In the genomic region with DNA sequence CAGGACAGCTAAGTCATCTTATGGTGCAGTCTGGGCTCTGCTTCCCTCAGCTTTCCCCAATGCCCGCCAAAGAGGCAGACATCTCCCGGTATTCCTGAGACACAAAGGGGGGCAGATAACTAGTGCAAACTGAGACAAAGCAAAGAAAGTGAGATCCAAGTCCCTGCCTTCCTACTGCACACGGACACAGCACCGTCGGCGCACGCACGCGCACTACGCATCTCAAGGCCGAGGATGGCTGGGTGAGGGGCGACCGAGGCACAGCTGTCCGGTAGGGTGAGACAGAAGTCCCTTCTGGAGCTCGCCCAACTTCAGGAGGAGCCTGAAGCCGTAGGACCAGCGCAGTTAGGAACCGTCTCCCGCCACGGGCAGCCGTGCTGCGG, we compare ENCODE assay signal across 8 mouse cellular contexts. TPM values are rescaled to one million over a fixed set of nuclear protein-coding genes. Genes with fewer than 3 reads are reported as not detected.
DNase-seq lines count a peak whose midpoint lies in the region; TF ChIP-seq lines count a peak whose summit lies in the region.

No protein-coding gene starts in this region.

- H3K27ac ChIP-seq in cerebellum, adult 2 months (ENCODE audit: insufficient read depth, low read length) = peak overlapping the region; percentile 69
- peak overlapping the region; percentile 99 for H3K27ac ChIP-seq in hindbrain, embryonic 10.5 days
- peak overlapping the region; percentile 86 for H3K27ac ChIP-seq in left cerebral cortex, adult 2 months

- H3K4me3 ChIP-seq in cerebellum, adult 2 months (replicated peaks; ENCODE audit: insufficient read depth, low read depth, low read length) = peak overlapping the region; percentile 55
- H3K4me3 ChIP-seq in erythroblast, embryonic 14.5 days (replicated peaks) = peak overlapping the region; percentile 89
- peak overlapping the region; percentile 84 for H3K4me3 ChIP-seq in hindbrain, embryonic 10.5 days
- peak overlapping the region; percentile 73 for H3K4me3 ChIP-seq in left cerebral cortex, adult 2 months

- peaks cover 11% of the 10 kb centered on the region; the same call in 1 of the 2 replicates for H3K4me1 ChIP-seq in cerebellum, adult 2 months (ENCODE audit: control insufficient read depth, insufficient read depth, low read length)
- peaks cover 43% of the 10 kb centered on the region for H3K4me1 ChIP-seq in erythroblast, embryonic 14.5 days (ENCODE audit: control insufficient read depth)
- H3K4me1 ChIP-seq in hindbrain, embryonic 10.5 days (replicated peaks) = peaks cover 27% of the 10 kb centered on the region

- no peaks in the 10 kb centered on the region for H3K9me3 ChIP-seq in erythroblast, embryonic 14.5 days (ENCODE audit: control insufficient read depth, low read length)
- H3K9me3 ChIP-seq in hindbrain, embryonic 10.5 days = no peaks in the 10 kb centered on the region

- H3K36me3 ChIP-seq in erythroblast, embryonic 14.5 days (ENCODE audit: control insufficient read depth) = peaks cover 42% of the 10 kb centered on the region
- H3K36me3 ChIP-seq in hindbrain, embryonic 10.5 days = peaks cover 41% of the 10 kb centered on the region

- TF ChIP-seq POLR2A in cerebellum, adult 2 months (IDR thresholded peaks at IDR 0.05; ENCODE audit: borderline replicate concordance, insufficient read depth, low read length) = no peak

- peak in 1 of 2 experiments; percentile 66 for DNase-seq in cerebellum, adult 2 months
- no peak for DNase-seq in cerebellum, adult 9-11 months
- DNase-seq in adrenal gland, postnatal 25 days = peak; percentile 75
- DNase-seq in hindbrain, embryonic 10.5 days (ENCODE audit: low spot score) = peak; percentile 82
- DNase-seq in left cerebral cortex, adult 2 months (ENCODE audit: extremely low spot score in 1 of 2, low spot score in 2 of 2) = peak; percentile 62 to 72
- peak; percentile 75 for DNase-seq in lung, postnatal 36 days
- peak; percentile 66 to 73 for DNase-seq in right cerebral cortex, adult 2 months (ENCODE audit: low spot score in 2 of 2)

- H3K27me3 ChIP-seq in cerebellum, adult 2 months (ENCODE audit: control insufficient read depth, insufficient read depth, low read length) = no peaks in the 10 kb centered on the region
- no peaks in the 10 kb centered on the region for H3K27me3 ChIP-seq in erythroblast, embryonic 14.5 days (ENCODE audit: control insufficient read depth)
- no peaks in the 10 kb centered on the region for H3K27me3 ChIP-seq in hindbrain, embryonic 10.5 days (ENCODE audit: insufficient read depth, poor library complexity, severe bottlenecking)

- no peak for TF ChIP-seq CTCF in cerebellum, adult 2 months (IDR thresholded peaks at IDR 0.05; ENCODE audit: borderline replicate concordance, insufficient read depth, low read depth, low read length)
- no peak for TF ChIP-seq CTCF in left cerebral cortex, adult 2 months (IDR thresholded peaks at IDR 0.05)

- WGBS in cerebellum, adult 2 months = 1% methylated on average over 22 of the region's 22 CpGs
- 0% methylated on average over 22 of the region's 22 CpGs for WGBS in hindbrain, embryonic 10.5 days

- intact Hi-C loops in left cerebral cortex, adult 2 months (cut with DNase I) = loop anchor here (5.0 kb wide), 1 partner anchor 135 kb away; a partner anchor contains a TSS

RNA-seq across cellular contexts. Expression of a gene that starts 0.5 kb away (rescaled TPM):
- polyA plus RNA-seq in cerebellum, adult 2 months (2012; rRNA removed) = 32.7 and 36.9 TPM in 2 replicates
- total RNA-seq in adrenal gland, postnatal 25 days (2021) = 48.7 and 104 TPM in 2 replicates
- 1.4 and 1.7 TPM in 2 replicates for polyA plus RNA-seq in erythroblast, embryonic 14.5 days (2012)
- polyA plus RNA-seq in hindbrain, embryonic 10.5 days (2016; fragmentation: Nextera tagmentation; extraction: Ambion mirVana) = 114 and 131 TPM in 2 replicates
- 10 to 100 TPM; 44.5 to 49.5 TPM for total RNA-seq in left cerebral cortex, adult 2 months (2021)

RNA-seq across cellular contexts. Expression of a gene that starts 23.6 kb away (rescaled TPM):
- 0.27 and 0.49 TPM in 2 replicates for polyA plus RNA-seq in cerebellum, adult 2 months (2012; rRNA removed)
- not detected in 2 replicates for total RNA-seq in adrenal gland, postnatal 25 days (2021)
- polyA plus RNA-seq in erythroblast, embryonic 14.5 days (2012) = not detected in 2 replicates
- polyA plus RNA-seq in hindbrain, embryonic 10.5 days (2016; fragmentation: Nextera tagmentation; extraction: Ambion mirVana) = not detected in 2 replicates
- under 1 TPM in 1 of 2 experiments, not detected in 1; 0.41 TPM for total RNA-seq in left cerebral cortex, adult 2 months (2021)

Comparison
In these comparisons a context has a peak if more than half of its experiments do, and no peak if none do; other contexts are left out.
1. RNA of a gene that starts 0.5 kb away (polyA plus RNA-seq): 114 to 131 TPM in hindbrain, embryonic 10.5 days and 32.7 to 36.9 TPM in cerebellum, adult 2 months; 1.4 to 1.7 TPM in erythroblast, embryonic 14.5 days; every median in the first group is over 10 times any median in the second.
2. Peak in every context shown above with its lines, with median percentiles within 50 percentile points of each other: H3K27ac ChIP-seq and H3K4me3 ChIP-seq.